Mouse (Mus musculus) thymus, postnatal 4 days (tissue): Measurements from ENCODE around the gene Postn.
A peak's percentile ranks its signal among the peaks of the same experiment; 100 is the strongest.

Experiments used
- DNase-seq: peaks from one replicate; pipeline ENCODE4 v3.0.0; 2021

The Postn gene

DNA sequence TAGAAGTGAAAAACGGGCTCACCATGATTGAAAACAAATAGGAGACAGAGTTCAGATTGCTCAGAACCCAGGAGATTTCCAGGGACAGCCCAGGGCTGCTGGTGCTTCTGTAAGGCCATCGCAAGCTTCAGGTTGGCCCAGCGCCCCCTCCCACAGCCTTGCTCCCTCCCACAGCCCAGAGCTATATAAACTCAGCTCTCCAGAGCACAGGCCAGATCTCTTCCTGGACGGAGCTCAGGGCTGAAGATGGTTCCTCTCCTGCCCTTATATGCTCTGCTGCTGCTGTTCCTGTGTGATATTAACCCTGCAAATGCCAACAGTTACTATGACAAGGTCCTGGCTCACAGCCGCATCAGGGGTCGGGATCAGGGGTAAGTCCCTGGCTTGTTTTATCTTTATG, at the start of gene Postn:
TSS of gene Postn (plus strand) at position 213 of the 400 bp plus-strand sequence.
- no peak for DNase-seq

DNA sequence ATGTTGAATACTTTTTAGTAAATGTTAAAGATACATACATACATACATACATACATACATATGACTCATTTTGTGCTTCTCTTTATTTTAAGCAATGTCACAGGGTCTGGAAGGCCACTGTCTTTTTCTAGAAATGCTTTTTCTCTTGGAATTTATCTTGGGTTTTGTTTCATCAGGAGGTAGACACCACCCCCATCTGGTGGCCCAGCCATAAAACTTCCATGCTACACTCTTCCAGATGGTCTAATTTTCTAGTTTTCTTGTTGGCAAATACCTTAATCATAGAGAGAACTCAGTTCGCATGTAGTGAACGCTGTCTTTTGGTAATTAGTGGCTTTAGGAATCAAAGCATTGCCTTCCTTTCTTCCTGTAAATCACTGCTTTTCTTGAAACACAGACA, 46.9 kb upstream of the Postn start:
- no peak for DNase-seq

DNA sequence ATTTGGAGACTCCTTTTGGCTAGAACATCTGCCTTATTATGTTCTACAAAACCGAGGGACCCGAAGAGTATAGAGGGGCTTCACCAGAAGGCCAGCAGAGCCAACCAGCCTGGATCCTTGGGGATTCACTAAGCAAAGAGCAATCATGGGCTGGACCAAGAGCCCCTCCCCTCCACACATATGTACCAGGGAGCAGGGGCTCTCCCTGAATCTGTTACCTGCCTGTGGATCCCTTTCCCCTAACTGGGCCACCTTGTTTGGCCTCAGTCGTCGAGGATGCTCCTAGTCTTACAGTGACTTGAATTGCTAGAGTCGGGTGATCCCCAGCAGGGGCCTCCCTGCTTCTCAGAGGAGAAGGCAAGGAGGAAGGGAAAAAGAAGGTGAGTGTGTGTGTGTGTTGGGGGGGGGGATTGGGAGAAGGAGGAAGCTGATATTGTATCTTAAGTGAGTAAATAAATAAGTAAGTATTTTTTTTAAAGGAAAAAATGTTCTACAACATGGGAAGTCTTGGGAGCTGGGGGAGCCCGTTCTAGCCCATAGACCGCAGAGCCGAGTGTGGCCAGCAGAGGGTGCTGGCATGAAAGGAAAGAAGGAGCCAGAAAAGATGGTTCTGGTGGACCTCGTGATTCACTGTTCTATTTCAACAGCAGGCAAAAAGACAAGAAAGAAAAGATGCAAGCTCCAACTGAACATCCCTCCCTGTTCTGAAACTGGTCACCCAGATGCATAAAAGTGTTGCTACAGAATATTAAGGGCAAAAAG, 7.8 kb upstream of the Postn start:
- DNase-seq, result peak; percentile 78

DNA sequence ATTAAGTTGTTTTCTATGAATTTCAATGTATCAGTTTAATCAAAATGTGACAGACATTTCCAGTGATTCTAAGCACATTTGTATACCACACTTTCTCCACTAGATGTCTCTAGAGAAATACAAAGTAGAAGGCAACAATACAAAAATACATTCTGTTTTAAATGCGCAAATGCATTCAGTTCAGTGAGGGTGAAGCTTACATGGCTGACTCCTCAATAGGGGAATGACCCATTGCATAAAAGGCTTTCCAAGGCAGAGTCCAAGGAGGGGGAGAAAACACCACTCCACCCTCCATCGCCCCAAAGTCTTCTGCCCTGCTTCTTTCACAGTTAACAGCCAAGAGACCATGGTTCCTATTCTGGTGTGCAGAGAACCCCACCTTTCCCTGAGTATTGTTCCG, 3.3 kb upstream of the Postn start:
- no peak for DNase-seq

DNA sequence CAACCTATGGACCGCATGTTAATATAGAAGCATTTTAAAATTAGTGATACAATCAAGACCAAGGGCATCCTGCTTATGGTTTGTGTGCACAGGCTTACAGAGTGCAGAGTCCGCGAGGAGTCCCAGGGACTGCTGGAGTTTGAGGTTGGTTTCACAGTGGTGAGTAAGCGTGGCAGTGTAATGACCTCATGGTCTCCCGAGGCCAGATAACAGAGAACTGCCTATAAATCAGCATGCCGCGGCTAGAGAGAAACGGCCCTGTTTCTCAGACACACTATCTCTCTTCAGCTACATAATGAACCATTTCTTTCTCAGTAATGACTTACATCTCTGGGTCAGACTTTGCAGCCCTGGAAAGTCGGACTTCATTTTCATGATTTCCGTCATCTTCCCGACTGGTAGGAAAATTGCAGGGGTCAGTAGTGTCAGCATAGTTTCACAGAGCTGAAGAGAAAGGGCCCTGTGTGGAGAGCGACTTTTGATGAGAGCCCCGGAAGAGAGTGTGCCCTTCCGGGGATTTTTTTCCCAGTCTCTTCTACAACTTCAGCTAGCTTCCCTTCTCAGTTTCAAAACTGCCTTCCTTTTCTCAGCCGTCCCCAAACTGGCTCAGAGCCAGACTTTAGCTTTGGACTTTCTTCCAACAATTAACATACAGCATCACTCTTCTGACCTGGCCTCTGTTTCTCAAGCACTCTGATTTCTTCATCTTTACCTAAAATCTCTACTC, 2.3 kb upstream of the Postn start:
- DNase-seq, result no peak

DNA sequence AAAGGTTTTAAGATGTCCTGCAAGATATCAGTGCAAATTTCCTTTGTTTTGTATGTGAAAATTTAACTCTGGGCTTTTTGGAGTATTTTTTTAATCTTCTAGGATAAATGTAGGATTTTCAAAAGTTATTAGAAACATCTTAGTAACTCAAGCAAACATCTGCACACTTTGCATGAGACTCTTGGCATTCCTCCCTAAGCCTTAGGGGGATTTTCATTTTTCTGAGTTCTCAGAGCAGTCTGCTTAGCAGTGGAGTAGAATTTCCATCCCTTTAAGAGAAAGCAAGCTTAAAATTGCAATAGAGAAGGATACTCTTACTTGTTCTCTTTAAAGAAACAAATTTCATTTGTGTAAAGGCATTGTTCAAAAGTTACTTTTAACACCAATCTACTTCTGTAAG, 747 bp downstream of the Postn start:
- DNase-seq, result no peak

DNA sequence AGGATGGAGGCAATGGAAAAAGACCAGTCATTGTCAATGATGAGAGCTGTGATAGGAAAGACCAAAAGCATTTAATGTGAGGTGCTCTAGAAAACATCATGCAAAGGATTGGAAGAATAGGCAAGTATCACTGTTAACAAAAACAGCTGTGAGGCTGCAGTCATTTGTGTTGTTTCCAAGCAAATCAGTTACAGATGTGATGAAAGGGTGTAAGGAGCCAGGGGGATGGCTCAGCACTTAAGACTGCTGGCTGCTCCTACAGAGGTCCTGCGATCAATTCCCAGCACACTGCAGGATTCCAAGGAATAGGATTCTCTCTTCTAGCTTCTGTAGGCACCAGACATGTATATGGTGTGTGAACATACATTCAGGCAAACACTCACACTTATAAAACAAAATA, 10.1 kb downstream of the Postn start:
- DNase-seq, result no peak

DNA sequence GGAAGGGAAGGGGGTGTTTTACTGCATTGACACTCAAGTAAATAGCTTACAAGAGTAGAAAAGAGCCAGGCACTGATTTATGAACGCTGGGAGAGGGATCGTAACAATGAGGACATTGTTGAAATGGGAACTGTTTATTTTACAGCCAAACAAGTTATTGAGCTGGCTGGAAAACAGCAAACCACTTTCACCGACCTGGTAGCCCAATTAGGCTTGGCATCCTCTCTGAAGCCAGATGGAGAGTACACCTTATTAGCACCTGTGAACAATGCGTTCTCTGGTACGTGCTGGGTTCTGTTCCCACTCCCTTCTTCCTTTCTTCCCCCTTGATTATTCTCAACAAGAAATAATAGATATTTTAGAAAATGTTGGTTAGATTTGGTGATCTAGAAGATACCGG, 11.7 kb downstream of the Postn start:
- no peak for DNase-seq

DNA sequence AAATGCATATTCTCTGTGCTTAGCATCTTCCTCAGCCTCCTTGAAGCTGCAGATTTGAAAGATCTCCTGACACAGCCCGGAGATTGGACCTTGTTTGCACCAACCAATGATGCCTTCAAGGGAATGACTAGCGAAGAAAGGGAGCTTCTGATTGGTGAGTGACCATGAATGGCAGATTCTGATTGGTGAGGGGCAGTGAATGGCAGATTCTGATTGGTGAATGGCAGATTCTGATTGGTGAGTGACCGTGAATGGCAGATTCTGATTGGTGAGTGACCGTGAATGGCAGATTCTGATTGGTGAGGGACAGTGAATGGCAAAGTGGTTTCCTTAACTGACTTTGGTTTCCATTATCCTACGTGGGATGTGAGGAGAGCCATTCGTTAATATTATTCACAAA, 15.1 kb downstream of the Postn start:
- no peak for DNase-seq

DNA sequence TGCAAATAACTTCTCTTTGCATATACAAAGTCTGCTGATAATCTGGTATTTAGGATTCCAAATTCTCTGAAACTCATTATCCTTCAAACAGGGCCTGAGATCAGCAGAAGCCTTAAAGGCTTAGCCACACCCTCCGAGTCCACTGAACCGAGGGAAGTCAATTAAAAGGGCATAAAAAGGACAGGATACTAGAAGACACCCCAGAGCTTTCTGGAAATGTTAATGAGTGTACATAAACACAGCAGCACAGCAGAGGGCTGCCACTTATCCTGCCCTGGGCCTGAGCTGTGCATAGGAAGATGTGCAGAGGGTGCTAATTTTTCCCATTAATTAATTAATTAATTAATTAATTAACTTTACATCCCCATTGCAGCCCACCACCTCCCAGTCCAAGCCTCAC, 16.7 kb downstream of the Postn start:
- DNase-seq, result no peak

DNA sequence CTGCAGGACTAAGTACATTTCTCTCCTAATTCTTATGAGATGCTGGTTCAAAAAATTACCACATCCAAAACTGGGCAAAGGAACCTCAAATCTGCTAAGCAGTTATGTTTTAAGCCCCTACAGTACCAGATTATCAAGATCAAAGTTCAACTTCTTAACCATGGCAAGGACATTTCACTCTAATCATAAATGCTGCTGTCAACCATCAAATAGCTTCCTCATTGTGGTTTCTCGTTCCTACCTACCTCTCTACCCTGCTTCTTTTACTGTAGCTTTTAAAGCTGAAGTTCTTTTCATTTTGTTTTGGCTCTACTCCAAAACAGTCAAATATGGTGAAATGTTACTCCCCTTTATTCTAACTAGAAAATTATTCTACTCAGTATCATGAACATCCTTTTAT, 17.2 kb downstream of the Postn start:
- DNase-seq, result no peak

DNA sequence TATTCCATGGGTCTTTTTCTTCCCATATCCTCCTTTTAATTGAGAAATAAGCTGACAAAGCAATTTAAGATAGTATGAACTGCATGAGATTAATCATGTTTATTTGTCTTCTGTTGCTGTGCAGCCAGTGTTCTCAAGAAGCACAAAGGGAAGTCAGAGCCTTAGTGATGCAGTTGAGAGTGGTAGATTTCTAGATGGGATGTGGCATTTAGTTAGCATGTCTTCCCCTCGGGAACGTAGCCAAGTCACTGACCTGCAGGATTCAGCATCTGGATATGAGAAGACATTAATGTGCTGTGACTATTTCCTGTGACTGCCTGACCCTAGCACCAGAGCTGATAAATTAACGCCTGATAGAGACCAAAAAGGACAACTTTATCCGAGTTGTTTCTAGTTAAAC, 19.1 kb downstream of the Postn start:
- DNase-seq, result no peak

DNA sequence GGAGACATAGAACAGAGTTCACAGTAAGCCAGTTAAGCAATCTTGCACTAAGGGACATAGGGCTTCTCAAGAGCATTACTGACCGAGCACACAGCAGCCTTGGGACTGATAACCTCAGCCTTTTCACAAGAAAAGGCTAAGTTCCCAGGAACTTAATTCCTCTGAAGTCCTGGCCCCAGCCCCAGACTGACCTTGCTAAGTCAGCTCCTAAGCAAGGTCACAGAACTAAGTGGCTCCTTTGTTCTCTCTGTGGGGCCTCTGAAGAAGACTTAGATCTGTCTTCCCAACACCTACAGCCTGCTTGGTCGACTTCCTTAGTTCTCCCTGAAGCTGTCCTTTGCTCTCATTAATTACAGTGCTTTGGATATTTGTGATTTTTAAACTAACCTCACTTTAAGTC, 38.4 kb downstream of the Postn start:
- no peak for DNase-seq

DNA sequence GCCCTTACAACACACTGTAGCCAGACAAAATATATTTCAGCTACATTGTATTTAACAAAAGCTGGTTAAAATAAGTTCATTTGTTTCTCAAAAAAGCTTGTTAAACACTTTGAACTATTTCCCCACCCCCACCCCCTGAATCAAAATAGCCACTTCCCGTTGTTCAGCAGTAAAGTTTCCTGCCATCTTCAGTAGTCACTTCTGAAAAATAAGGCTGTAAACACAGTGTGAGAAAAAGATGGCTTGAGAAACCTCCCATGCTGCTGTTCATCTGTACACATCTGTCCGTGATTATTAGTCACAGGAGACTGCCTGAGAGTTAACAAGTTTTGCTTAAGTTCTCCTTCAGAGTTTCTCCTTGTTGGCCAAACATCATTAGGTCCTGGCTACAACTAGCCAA, 39.0 kb downstream of the Postn start:
- DNase-seq, result no peak

DNA sequence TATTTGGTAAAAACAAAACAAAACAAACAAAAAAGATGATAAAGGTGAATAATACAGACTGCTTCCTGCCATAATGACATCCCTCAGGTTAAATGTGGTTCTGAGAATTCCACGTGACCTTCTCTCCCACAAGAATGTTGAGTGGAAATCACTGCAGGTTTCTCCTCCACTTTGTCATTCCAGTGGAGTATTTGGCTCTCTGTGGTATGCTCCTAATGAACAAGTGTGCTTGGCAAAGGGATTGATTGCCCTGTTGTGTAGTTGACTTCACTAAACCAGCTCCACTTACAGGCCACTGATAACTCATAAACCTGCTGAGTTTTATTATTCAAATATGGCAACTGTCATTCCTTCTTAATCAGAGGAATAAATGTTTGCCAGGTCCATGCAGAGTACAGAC, 39.7 kb downstream of the Postn start:
- DNase-seq, result no peak

DNA sequence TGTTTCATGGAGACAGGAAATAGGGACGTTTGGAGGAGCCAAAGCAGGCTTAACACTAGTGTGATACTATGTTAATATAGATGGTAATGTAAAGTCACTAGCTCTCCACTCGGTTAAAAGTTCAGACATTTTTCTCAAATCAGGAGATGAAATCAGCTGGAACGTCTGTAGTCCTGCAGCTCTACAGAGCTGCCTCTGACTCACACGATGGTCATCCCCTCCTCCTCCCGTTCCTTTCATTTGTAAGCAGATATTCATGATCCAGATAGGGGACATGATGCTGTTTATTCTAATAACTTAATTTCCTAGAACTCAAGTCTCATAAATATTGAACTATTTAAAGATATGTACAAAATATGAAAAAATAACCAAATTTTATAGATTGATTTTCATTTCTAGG, 40.8 kb downstream of the Postn start:
- no peak for DNase-seq

DNA sequence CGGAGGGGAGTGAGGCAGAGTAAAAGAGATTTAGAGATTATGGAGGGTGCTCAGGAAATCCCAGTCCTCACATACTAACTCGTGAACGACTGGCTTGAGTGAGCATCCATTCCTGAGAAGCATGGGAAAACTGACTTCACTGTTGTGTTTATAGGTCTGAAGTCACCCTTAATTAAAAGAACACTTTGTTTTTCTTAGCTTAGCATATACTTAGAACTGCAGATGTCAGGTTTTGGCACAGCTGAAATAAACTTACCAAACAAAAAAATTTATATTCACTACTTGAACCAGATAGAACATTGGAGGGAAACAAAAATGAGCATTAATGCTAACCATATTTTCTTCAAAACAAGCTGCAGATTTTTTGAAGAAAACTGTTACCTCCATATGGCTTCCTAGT, 42.9 kb downstream of the Postn start:
- DNase-seq, result no peak

DNA sequence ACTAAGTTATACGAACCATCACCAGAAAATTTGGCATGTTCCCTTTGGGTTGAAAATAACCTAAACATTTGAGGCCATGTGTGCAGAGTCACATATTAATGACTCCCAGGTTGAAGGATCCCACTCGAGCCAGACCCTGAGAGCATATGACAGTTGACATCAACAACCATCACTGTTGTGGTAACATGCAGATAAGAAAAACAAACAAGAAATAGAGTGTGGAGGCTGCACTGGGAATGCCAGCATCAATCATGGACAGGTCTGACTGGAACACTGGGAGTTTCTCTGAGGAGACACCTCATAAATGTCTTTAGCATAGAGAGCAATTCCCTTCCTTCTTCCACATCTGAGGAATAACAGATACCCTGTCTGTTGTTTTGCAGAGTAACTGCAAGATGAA, 45.7 kb downstream of the Postn start:
- no peak for DNase-seq

DNA sequence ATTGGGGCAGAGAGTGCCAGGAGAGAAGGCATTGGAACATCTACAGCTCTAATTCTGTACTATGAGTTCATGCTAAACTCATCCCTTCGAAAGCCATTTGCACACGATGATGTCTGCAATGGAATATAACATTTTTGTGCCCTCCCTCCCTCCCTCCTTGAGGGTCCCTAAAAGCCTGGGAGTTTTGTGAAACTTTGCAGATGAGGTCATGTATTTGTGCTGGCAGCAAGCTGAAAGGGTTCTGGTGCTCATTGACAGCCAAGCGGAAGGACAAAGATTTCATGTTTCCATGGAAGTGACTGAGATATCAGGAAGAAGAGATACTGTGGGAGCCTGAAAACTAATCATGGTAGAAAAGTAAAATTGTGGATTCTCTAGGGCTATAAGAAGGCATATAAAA, 50.1 kb downstream of the Postn start:
- no peak for DNase-seq

DNA sequence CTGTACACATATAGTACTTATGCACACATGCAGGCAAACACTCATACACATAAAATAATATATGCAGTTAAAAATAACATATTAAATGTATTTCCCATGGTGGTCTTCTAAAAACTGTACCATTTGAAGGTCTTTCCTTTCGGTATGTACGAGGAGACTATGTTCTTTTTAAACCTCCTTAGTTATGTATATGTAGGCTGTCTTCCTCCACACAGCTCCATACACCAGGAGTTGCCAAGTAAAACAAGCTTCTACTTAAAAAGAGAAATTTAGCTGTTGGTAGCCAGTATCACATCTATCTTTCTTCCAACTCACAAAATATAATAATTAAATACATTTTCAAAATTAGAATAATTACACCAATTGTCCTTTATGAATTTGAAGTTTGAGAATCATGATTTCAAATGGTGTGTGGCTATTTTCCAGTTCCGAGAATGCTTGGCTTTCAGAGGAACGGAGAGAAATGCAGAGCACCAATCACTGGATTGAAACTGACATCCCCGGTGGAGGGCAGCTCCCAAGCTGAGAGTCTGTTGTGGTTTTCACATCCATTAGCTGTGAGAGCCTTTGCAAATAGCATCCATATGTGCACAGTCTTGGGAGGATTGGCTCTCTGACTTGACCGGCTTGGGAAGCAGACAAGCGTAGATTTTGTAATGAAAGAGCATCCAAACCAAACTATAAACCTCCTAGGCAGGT, 52.1 kb downstream of the Postn start:
- no peak for DNase-seq

DNA sequence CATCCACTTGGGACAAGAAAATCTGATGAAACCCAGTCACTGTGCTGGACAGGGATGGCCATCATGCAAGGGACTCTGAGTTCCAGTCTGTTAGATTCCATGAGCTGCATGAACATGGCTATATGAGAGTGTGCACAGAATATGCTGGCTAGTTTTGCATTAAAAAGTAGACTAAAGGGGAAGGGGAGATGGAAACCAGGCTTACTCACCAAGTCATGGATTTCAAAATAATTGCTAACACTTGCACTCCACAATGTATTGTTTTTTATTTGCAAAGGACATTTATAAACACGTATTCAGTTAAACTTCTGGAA, 52.6 kb downstream of the Postn start:
- DNase-seq, result no peak

DNA sequence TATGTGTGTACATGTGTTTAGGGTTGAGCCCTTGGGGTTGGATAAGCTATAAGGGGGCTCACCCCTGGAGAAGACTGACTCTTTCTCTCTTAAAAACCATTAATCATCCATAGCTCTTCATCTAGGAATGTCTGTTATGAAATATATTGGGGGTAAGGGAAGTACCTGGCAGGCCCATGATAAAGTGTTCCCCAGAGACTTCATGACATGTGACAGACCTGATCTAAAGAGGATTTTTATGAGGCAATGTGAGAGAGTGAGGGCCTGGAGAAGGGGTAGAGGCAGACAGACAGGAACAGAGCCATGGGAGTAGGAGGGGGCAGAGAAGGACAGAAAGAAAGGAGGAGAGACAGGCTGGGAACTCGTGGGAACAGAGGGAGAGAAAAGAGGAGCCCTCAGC, 53.5 kb downstream of the Postn start:
- DNase-seq, result no peak

DNA sequence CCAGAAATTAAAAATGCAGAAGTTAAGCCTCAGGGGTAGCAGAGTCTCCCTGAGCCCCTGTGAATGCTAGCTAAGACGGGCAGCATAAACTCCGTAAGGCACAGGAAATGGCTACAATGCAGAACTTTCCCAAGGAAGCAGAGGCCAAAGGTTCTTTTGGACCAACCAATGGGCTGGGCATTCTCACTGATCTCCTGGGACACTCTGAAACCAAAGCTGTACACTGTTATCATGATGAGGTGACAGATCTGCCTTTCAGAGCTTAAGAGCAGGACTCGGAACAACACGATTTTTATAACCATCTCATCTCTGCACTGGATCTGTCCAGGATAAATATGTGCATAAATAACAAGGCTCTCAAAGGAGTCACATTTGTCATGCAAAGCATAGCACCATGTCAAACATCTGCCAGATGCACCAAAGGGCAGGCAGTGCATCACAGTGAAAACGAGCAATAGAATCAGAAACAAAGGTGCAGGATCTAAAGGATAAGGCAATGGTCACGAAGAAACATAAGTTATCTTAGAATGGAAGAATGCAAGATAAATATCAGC, 57.0 kb downstream of the Postn start:
- no peak for DNase-seq
